Mouse (Mus musculus) cerebellum, adult 2 months (tissue): ENCODE measurements around the gene Galnt15.

Experiments
- CTCF ChIP-seq: fragments of 200-500 bp; IDR thresholded peaks from 2 replicates; pipeline ENCODE4 v1.5.1; 2011; ENCODE audit warnings: low read depth, mild to moderate bottlenecking, control low read depth, low read length, moderate library complexity, borderline replicate concordance; ENCODE audit not compliant: insufficient read depth
- POLR2A ChIP-seq: fragments of 200-500 bp; IDR thresholded peaks from 2 replicates; pipeline ENCODE4 v1.6.1; 2011; ENCODE audit warnings: low read length, control low read depth, borderline replicate concordance; ENCODE audit not compliant: insufficient read depth

- TF ChIP-seq POLR2A, result no peak
- no peak for TF ChIP-seq CTCF
Measured at GRCm38 (mm10) chr14:32007654-32008335, 21.0 kb upstream of the Galnt15 start.
